Mouse (Mus musculus): ENCODE data around the gene Pwwp2a. TPM values are rescaled to one million over a fixed set of nuclear protein-coding genes. Genes with fewer than 3 reads are reported as not detected.

Pwwp2a gene
- total and polyA plus RNA-seq, 3 experiments: 13.0 to 31.0 (median 15.2) TPM

GRCm38 (mm10) chr11:43688850-43689249, 7.1 kb downstream of the Pwwp2a start:
- peaks cover 29 to 84% of the 10 kb centered on the region in 2 experiments for H3K36me3 ChIP-seq (replicated peaks in 1 of 2; ENCODE audit: control insufficient read depth in 1 of 2, insufficient read depth in 1 of 2, low read length in 1 of 2)

DNA sequence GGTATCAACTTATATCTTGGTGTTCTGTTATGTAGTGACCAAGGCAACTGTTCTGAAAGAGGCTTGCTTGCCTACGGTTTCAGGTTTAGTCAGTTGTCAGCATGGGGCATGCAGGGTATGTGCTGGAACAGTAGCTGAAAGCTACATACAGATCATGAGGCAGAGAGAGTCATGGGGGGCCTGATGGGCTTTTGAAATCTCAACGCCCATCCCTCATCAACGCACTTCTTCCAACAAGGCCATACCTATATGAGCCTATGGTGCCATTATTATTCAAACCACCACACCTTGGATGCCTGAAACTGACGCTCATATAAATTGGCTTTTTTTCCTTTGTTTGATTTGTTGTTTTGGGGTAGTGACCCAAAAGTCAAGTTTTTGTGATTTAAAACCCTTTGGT, 14.8 kb downstream of the Pwwp2a start:
- dilution Hi-C loops (cut with MboI; ENCODE audit: extremely low pct_ligation_motif_present, extremely low pct_unique_long_range_greater_than_20kb, low sequenced_read_pairs): no loop called here
- no peak overlapping the region for H3K4me3 ChIP-seq (replicated peaks in 1 of 3; ENCODE audit: low read depth in 2 of 3, low read length in 2 of 3, poor library complexity in 1 of 3)

More at GRCm38 (mm10) chr11:43688850-43689249, 7.1 kb downstream of the Pwwp2a start:
- in situ Hi-C loops (cut with MboI; ENCODE audit: low pct_ligation_motif_present, low pct_unique_long_range_greater_than_20kb, low sequenced_read_pairs): no loop called here
- Histone ChIP-seq H3K4me1 (ENCODE audit: control insufficient read depth in 1 of 2, insufficient read depth in 2 of 2) (peaks cover 0 to 24% of the 10 kb centered on the region in 2 experiments; a peak in 2 of 4 replicates), H3K79me2 (replicated peaks; ENCODE audit: control insufficient read depth, extremely low read depth, insufficient read depth, poor library complexity, severe bottlenecking) (peaks cover 18% of the 10 kb centered on the region), H3K9me3 (replicated peaks; ENCODE audit: low read length) (no peaks in the 10 kb centered on the region), H3K4me2 (ENCODE audit: insufficient read depth, low read depth, poor library complexity, severe bottlenecking) (no peak overlapping the region), H3K27me3 (replicated peaks) (no peaks in the 10 kb centered on the region), H3K4me3 (replicated peaks in 1 of 3; ENCODE audit: low read depth in 2 of 3, low read length in 2 of 3, poor library complexity in 1 of 3) (no peak overlapping the region), H3K9ac (ENCODE audit: insufficient read depth, low read depth) (no peak overlapping the region), H3K27ac (ENCODE audit: insufficient read depth, low read depth) (no peak overlapping the region)
- dilution Hi-C loops (cut with MboI; ENCODE audit: extremely low pct_ligation_motif_present, extremely low pct_unique_long_range_greater_than_20kb, low sequenced_read_pairs): no loop called here
- no peak for TF ChIP-seq ZNF384 (IDR thresholded peaks at IDR 0.05; ENCODE audit: low read depth, low read length)
- no peak for TF ChIP-seq GABPA (IDR thresholded peaks at IDR 0.05; ENCODE audit: insufficient replicate concordance, low read depth, low read length)
- TF ChIP-seq MYC (IDR thresholded peaks at IDR 0.05; ENCODE audit: low read depth, low read length): no peak
- no peak for TF ChIP-seq KAT2A (IDR thresholded peaks at IDR 0.05; ENCODE audit: insufficient replicate concordance, low read length)
- TF ChIP-seq RAD21 (IDR thresholded peaks at IDR 0.05; ENCODE audit: low read depth, low read length): no peak
- no peak for DNase-seq (ENCODE audit: extremely low read depth)

GRCm38 (mm10) chr11:43698621-43699020, 16.8 kb downstream of the Pwwp2a start:
- no peak overlapping the region for H3K9ac ChIP-seq (ENCODE audit: insufficient read depth, low read depth)
- no peak for DNase-seq (ENCODE audit: extremely low read depth)
- no peak overlapping the region for H3K27ac ChIP-seq (ENCODE audit: insufficient read depth, low read depth)
- peaks cover 4 to 22% of the 10 kb centered on the region in 2 experiments; a peak in 3 of 4 replicates for H3K4me1 ChIP-seq (ENCODE audit: control insufficient read depth in 1 of 2, insufficient read depth in 2 of 2)
- no peak overlapping the region for H3K4me3 ChIP-seq (replicated peaks in 1 of 3; ENCODE audit: low read depth in 2 of 3, low read length in 2 of 3, poor library complexity in 1 of 3)
- H3K9me3 ChIP-seq (replicated peaks; ENCODE audit: low read length): no peaks in the 10 kb centered on the region
- no peak overlapping the region for H3K4me2 ChIP-seq (ENCODE audit: insufficient read depth, low read depth, poor library complexity, severe bottlenecking)
- no peaks in the 10 kb centered on the region for H3K27me3 ChIP-seq (replicated peaks)
- in situ Hi-C loops (cut with MboI; ENCODE audit: low pct_ligation_motif_present, low pct_unique_long_range_greater_than_20kb, low sequenced_read_pairs) (no loop called here), dilution Hi-C loops (cut with MboI; ENCODE audit: extremely low pct_ligation_motif_present, extremely low pct_unique_long_range_greater_than_20kb, low sequenced_read_pairs) (no loop called here)
- peaks cover 20 to 73% of the 10 kb centered on the region in 2 experiments for H3K36me3 ChIP-seq (replicated peaks in 1 of 2; ENCODE audit: control insufficient read depth in 1 of 2, insufficient read depth in 1 of 2, low read length in 1 of 2)
- peaks cover 7% of the 10 kb centered on the region for H3K79me2 ChIP-seq (replicated peaks; ENCODE audit: control insufficient read depth, extremely low read depth, insufficient read depth, poor library complexity, severe bottlenecking)
- TF ChIP-seq HCFC1 (IDR thresholded peaks at IDR 0.05; ENCODE audit: low read depth, low read length): no peak
- TF ChIP-seq EP300 (IDR thresholded peaks at IDR 0.05; ENCODE audit: low read length): no peak
- TF ChIP-seq JUND (conservative IDR thresholded peaks at IDR 0.05; ENCODE audit: low read depth, low read length): no peak
- no peak for TF ChIP-seq CHD2 (IDR thresholded peaks at IDR 0.05; ENCODE audit: low read length)
- no peak for TF ChIP-seq MEF2A (IDR thresholded peaks at IDR 0.05; ENCODE audit: borderline replicate concordance, low read depth, low read length)
- no peak for TF ChIP-seq ETS1 (conservative IDR thresholded peaks at IDR 0.05; ENCODE audit: low read depth, low read length)
- TF ChIP-seq GABPA (IDR thresholded peaks at IDR 0.05; ENCODE audit: insufficient replicate concordance, low read depth, low read length): no peak
- TF ChIP-seq SIN3A (IDR thresholded peaks at IDR 0.05; ENCODE audit: low read length): no peak
- TF ChIP-seq MAX (IDR thresholded peaks at IDR 0.05; ENCODE audit: low read length): no peak
- TF ChIP-seq ZNF384 (IDR thresholded peaks at IDR 0.05; ENCODE audit: low read depth, low read length): no peak
- no peak for TF ChIP-seq TCF12 (IDR thresholded peaks at IDR 0.05; ENCODE audit: low read depth, low read length)

More for the DNA sequence above, 14.8 kb downstream of the Pwwp2a start:
- Histone ChIP-seq H3K4me1 (ENCODE audit: control insufficient read depth in 1 of 2, insufficient read depth in 2 of 2) (peaks cover 4 to 13% of the 10 kb centered on the region in 2 experiments; a peak in 3 of 4 replicates), H3K9me3 (replicated peaks; ENCODE audit: low read length) (no peaks in the 10 kb centered on the region), H3K9ac (ENCODE audit: insufficient read depth, low read depth) (no peak overlapping the region), H3K27ac (ENCODE audit: insufficient read depth, low read depth) (no peak overlapping the region), H3K27me3 (replicated peaks) (no peaks in the 10 kb centered on the region), H3K36me3 (replicated peaks in 1 of 2; ENCODE audit: control insufficient read depth in 1 of 2, insufficient read depth in 1 of 2, low read length in 1 of 2) (peaks cover 28 to 84% of the 10 kb centered on the region in 2 experiments), H3K4me2 (ENCODE audit: insufficient read depth, low read depth, poor library complexity, severe bottlenecking) (no peak overlapping the region), H3K79me2 (replicated peaks; ENCODE audit: control insufficient read depth, extremely low read depth, insufficient read depth, poor library complexity, severe bottlenecking) (peaks cover 7% of the 10 kb centered on the region)
- DNase-seq (ENCODE audit: extremely low read depth): peak; percentile 13
- no peak for TF ChIP-seq ETS1 (conservative IDR thresholded peaks at IDR 0.05; ENCODE audit: low read depth, low read length)
- no peak for TF ChIP-seq KAT2A (IDR thresholded peaks at IDR 0.05; ENCODE audit: insufficient replicate concordance, low read length)
- peak; percentile 21; the same call in 1 of the 2 replicates for TF ChIP-seq EP300 (IDR thresholded peaks at IDR 0.05; ENCODE audit: low read length)
- no peak for TF ChIP-seq RAD21 (IDR thresholded peaks at IDR 0.05; ENCODE audit: low read depth, low read length)
- TF ChIP-seq NRF1 (IDR thresholded peaks at IDR 0.05; ENCODE audit: low read depth, low read length): no peak
- TF ChIP-seq JUND (conservative IDR thresholded peaks at IDR 0.05; ENCODE audit: low read depth, low read length): 0 out of 2 replicates have a peak, but pooled peaks have one; percentile 23
- peak; percentile 20; the same call in 1 of the 2 replicates for TF ChIP-seq SIN3A (IDR thresholded peaks at IDR 0.05; ENCODE audit: low read length)
- 0 out of 2 replicates have a peak, but pooled peaks have one; percentile 29 for TF ChIP-seq MXI1 (IDR thresholded peaks at IDR 0.05; ENCODE audit: low read depth, low read length)
- no peak for TF ChIP-seq CTCF (conservative IDR thresholded peaks at IDR 0.05 in 1 of 2, IDR thresholded peaks at IDR 0.05 in 1 of 2; ENCODE audit: low read depth in 2 of 2, low read length in 2 of 2)
- TF ChIP-seq IRF4 (IDR thresholded peaks at IDR 0.05; ENCODE audit: low read depth, low read length): peak; percentile 81
- no peak for TF ChIP-seq SMC3 (IDR thresholded peaks at IDR 0.05; ENCODE audit: low read depth, low read length)
- in situ Hi-C loops (cut with MboI; ENCODE audit: low pct_ligation_motif_present, low pct_unique_long_range_greater_than_20kb, low sequenced_read_pairs): no loop called here
